Mouse (Mus musculus) embryonic facial prominence, embryonic 11.5 days (tissue): ENCODE measurements at regions not wholly inside any gene's neighbourhood (a gene's known extent, or its start where the extent isn't known, plus 50 kb on each side); places are given as distances from the start of the nearest gene placed in this dataset.
A peak's percentile ranks its signal among the peaks of the same experiment; 100 is the strongest.
"Not testable (repeated sequence)": the region's sequence is repeated elsewhere in the genome, so short reads cannot be mapped to it uniquely, and the experiment has no call there.

ENCODE experiments used
- ATAC-seq: fragments of 200-750 bp; cut with Nextera tagmentation; replicated peaks from 2 replicates; pipeline ENCODE4 v1.8.0; 2017; ENCODE audit warnings: low read depth; ENCODE audit not compliant: insufficient number of reproducible peaks, low FRiP score, low TSS enrichment
- DNase-seq: peaks from one replicate; pipeline ENCODE4 v3.0.0-alpha.2; 2015; ENCODE audit warnings: low spot score
- H3K27ac ChIP-seq: fragments of 300-500 bp; sonication (generic); replicated peaks from 2 replicates; pipeline ENCODE4 v1.5.1; 2014; ENCODE audit warnings: mild to moderate bottlenecking, low read depth, low read length, control low read depth
- H3K27me3 ChIP-seq: fragments of 300-500 bp; sonication (generic); 2 replicates; pipeline ENCODE4 v1.6.1; 2014; ENCODE audit warnings: mild to moderate bottlenecking, low read length, moderate library complexity, mixed read lengths; ENCODE audit not compliant: control insufficient read depth, insufficient read depth
- H3K36me3 ChIP-seq: fragments of 300-500 bp; sonication (generic); replicated peaks from 2 replicates; pipeline ENCODE4 v1.6.1; 2014; ENCODE audit warnings: low read depth, mild to moderate bottlenecking, low read length, moderate library complexity, mixed read lengths; ENCODE audit not compliant: control insufficient read depth, insufficient read depth
- H3K4me1 ChIP-seq: fragments of 300-500 bp; sonication (generic); 2 replicates; pipeline ENCODE4 v1.6.1; 2014; ENCODE audit warnings: low read length, mixed read lengths; ENCODE audit not compliant: control insufficient read depth, insufficient read depth
- H3K4me2 ChIP-seq: fragments of 300-500 bp; sonication (generic); 2 replicates; pipeline ENCODE4 v1.6.1; 2014; ENCODE audit warnings: low read depth, mild to moderate bottlenecking, control low read depth, low read length, moderate library complexity
- H3K4me3 ChIP-seq: fragments of 300-500 bp; sonication (generic); 2 replicates; pipeline ENCODE4 v1.5.1; 2014; ENCODE audit warnings: low read depth, low read length, control low read depth
- H3K9ac ChIP-seq: fragments of 300-500 bp; sonication (generic); replicated peaks from 2 replicates; pipeline ENCODE4 v1.6.1; 2014; ENCODE audit warnings: mild to moderate bottlenecking, control low read depth, low read length
- H3K9me3 ChIP-seq: fragments of 300-500 bp; sonication (generic); replicated peaks from 2 replicates; pipeline ENCODE4 v1.6.1; 2016; ENCODE audit warnings: mild to moderate bottlenecking, low read length, inconsistent platforms, mixed read lengths; ENCODE audit not compliant: control insufficient read depth
- WGBS: fragments of 180-500 bp; shearing (Covaris S2); extraction: QIAGEN DNeasy Blood & Tissue Kit; methylation state at CpG from one replicate; pipeline ENCODE4 v1.1.7; 2014; 5-methylcytosine and 5-hydroxymethylcytosine counted together

GRCm38 (mm10) chr7:111179401-111180271, 96.8 kb upstream of the Eif4g2 start:
- no peaks in the 10 kb centered on the region for H3K36me3 ChIP-seq

GRCm38 (mm10) chr7:111174393-111175124, 91.7 kb upstream of the Eif4g2 start:
- Histone ChIP-seq H3K27me3 (no peaks in the 10 kb centered on the region), H3K9me3 (no peaks in the 10 kb centered on the region), H3K4me2 (no peak overlapping the region), H3K27ac (no peak overlapping the region), H3K36me3 (no peaks in the 10 kb centered on the region), H3K9ac (no peak overlapping the region), H3K4me1 (no peaks in the 10 kb centered on the region), H3K4me3 (no peak overlapping the region)
- DNase-seq (no peak), ATAC-seq (no peak)
- 90% methylated on average over 9 of the region's 9 CpGs for WGBS

More at GRCm38 (mm10) chr7:111179401-111180271, 96.8 kb upstream of the Eif4g2 start:
- 59% methylated on average over 7 of the region's 7 CpGs for WGBS
- Histone ChIP-seq H3K4me1 (no peaks in the 10 kb centered on the region), H3K9ac (no peak overlapping the region), H3K9me3 (no peaks in the 10 kb centered on the region), H3K4me2 (no peak overlapping the region), H3K4me3 (no peak overlapping the region), H3K27me3 (no peaks in the 10 kb centered on the region), H3K27ac (no peak overlapping the region)
- ATAC-seq (0 out of 2 replicates have a peak, but pooled peaks have one; percentile 15), DNase-seq (no peak)

- Histone ChIP-seq H3K27me3 (no peaks in the 10 kb centered on the region), H3K4me3 (no peak overlapping the region), H3K36me3 (no peaks in the 10 kb centered on the region), H3K4me2 (no peak overlapping the region), H3K9ac (no peak overlapping the region), H3K9me3 (no peaks in the 10 kb centered on the region), H3K4me1 (no peaks in the 10 kb centered on the region), H3K27ac (no peak overlapping the region)
- ATAC-seq = no peak
- WGBS = 92% methylated on average over 2 of the region's 2 CpGs
- no peak for DNase-seq
Observed at GRCm38 (mm10) chr7:111172061-111172460, 89.2 kb upstream of the Eif4g2 start.

- not testable (repeated sequence) for H3K4me2 ChIP-seq, H3K4me3 ChIP-seq, H3K9me3 ChIP-seq, H3K27ac ChIP-seq, H3K36me3 ChIP-seq, DNase-seq, H3K27me3 ChIP-seq, ATAC-seq, H3K9ac ChIP-seq, H3K4me1 ChIP-seq
- WGBS = 90% methylated on average over 3 of the region's 3 CpGs
Observed at GRCm38 (mm10) chr7:111168546-111169233, 85.9 kb upstream of the Eif4g2 start.

- H3K4me1 ChIP-seq = no peaks in the 10 kb centered on the region
Observed at GRCm38 (mm10) chr7:111164994-111165393, 82.2 kb upstream of the Eif4g2 start.

DNA sequence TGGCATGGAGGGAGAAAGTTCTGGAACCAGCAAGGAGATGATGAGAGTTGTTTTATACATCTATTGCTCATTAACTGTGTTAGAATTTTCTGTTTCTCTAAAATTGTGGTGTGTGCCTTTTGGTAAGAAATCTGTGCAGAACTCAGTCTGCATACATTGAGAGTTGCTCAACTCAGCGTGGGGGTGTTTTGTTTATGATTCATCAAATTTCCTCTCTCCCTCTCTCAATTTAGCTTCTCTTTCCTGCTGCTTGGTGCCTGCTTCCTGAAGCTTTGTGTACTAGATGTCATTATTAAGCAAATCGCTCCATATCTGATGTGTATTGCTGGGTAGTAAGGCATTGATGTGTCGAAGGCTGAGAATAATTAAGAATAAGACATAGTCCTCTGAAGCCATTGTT, 81.4 kb upstream of the Eif4g2 start:
- Histone ChIP-seq H3K4me2 (no peak overlapping the region), H3K9ac (no peak overlapping the region), H3K27ac (no peak overlapping the region), H3K4me3 (no peak overlapping the region), H3K9me3 (no peaks in the 10 kb centered on the region), H3K27me3 (no peaks in the 10 kb centered on the region), H3K36me3 (no peaks in the 10 kb centered on the region), H3K4me1 (no peaks in the 10 kb centered on the region)
- no peak for DNase-seq
- no peak for ATAC-seq
- WGBS = 86% methylated on average over 3 of the region's 3 CpGs

More at GRCm38 (mm10) chr7:111164994-111165393, 82.2 kb upstream of the Eif4g2 start:
- Histone ChIP-seq H3K27ac (no peak overlapping the region), H3K27me3 (no peaks in the 10 kb centered on the region), H3K9me3 (no peaks in the 10 kb centered on the region), H3K9ac (no peak overlapping the region), H3K4me3 (no peak overlapping the region), H3K4me2 (no peak overlapping the region), H3K36me3 (no peaks in the 10 kb centered on the region)
- no peak for ATAC-seq
- WGBS = 87% methylated on average over 3 of the region's 3 CpGs
- no peak for DNase-seq

DNA sequence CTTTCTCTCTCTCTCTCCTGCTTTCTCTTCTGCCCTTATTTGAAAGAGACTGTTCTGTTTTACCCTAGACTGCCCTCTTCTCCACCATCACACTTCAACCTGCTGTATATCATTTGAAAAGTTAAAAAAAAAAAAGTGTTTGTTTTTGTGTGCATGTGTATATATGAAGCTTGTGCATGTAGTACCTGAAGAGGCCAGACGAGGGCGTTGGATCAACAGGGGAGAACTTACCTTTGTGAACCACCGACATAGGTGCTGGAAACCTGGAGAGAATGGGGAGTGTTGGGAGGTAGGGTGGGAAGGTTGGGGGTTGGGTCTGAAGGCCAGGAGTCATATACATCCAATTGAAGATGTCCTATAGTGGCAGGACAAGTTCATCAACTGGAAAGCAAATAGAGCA, 81.0 kb upstream of the Eif4g2 start:
- Histone ChIP-seq H3K27ac (no peak overlapping the region), H3K4me1 (no peaks in the 10 kb centered on the region), H3K9ac (no peak overlapping the region), H3K36me3 (no peaks in the 10 kb centered on the region), H3K4me2 (no peak overlapping the region), H3K9me3 (no peaks in the 10 kb centered on the region), H3K4me3 (no peak overlapping the region), H3K27me3 (no peaks in the 10 kb centered on the region)
- DNase-seq = no peak
- no peak for ATAC-seq
- 39% methylated on average over 3 of the region's 3 CpGs for WGBS
